Mouse (Mus musculus): Measurements from ENCODE around the gene Ntn1.

The Ntn1 gene

DNA sequence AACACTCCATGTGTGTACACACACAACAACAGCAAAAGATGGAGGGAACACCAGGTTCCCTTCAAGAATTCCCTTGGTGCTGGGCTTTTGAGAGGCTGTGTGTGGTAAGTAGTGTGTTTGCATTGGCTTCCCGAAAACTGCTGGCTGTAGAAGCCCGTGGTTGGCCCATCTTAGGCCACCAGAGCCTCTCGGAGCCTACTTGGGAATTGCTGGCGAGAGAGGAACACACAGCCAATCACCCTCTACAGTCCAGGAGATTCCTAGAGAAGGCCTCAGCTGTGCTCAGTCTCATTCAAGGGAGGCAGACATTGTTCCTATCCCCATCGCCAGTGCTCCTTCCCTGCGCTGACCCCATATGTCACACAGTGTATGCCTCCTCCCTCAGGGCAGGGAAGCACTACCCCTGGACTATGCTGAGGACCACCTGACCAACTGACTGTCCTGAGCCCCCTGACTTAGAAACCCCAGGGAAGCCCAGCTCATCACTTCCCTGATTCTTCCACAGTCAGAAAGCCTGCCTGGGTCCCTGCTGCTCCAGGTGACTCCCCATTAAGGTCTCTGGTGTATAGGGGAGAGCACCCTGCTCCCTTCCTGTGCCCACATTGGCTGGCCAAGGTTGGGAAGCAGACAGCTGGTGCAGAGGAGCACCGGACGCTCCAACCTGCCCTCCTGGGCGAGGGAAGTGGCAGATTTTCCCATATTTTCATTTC is 186.0 kb downstream of the Ntn1 start:
- WGBS, result 78% methylated on average over 9 of the region's 9 CpGs

GRCm38 (mm10) chr11:68213896-68214295 is 186.7 kb downstream of the Ntn1 start:
- 76% methylated on average over 3 of the region's 3 CpGs for WGBS

GRCm38 (mm10) chr11:68211924-68212578 is 188.6 kb downstream of the Ntn1 start:
- WGBS, result 69% methylated on average over 8 of the region's 8 CpGs

DNA sequence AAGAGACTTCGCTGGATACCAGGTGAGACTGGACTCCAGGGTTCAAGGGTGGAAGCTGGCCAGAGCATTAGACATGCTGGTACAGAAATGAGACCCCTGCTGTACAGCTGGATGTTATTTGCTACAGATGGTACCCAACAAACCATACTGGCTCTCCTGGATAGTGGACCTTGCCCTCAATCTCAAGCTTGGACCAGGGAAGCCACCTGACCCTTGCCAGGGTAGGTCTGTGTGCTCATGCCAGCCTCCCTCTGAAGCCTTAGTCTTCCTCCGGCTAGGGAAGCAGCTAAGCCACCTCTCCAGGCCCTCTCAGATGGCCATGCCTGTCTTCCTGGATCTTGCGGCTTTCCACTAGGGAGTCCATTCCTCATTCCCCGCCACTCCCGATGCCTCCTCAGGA is 189.9 kb downstream of the Ntn1 start:
- 98% methylated on average over 5 of the region's 5 CpGs for WGBS

GRCm38 (mm10) chr11:68209506-68209905 is 191.1 kb downstream of the Ntn1 start:
- WGBS, result 89% methylated on average over 4 of the region's 4 CpGs

- 70% methylated on average over 1 of the region's 1 CpGs for WGBS
These were observed 192.0 kb downstream of the Ntn1 start for GRCm38 (mm10) chr11:68208582-68208981.

- 71% methylated on average over 2 of the region's 2 CpGs for WGBS
These were observed 192.6 kb downstream of the Ntn1 start for GRCm38 (mm10) chr11:68208023-68208422.

- 71% methylated on average over 10 of the region's 10 CpGs for WGBS
These were observed 194.9 kb downstream of the Ntn1 start for GRCm38 (mm10) chr11:68205572-68206229.

- WGBS, result 92% methylated on average over 5 of the region's 5 CpGs
These were observed 196.2 kb downstream of the Ntn1 start for GRCm38 (mm10) chr11:68204407-68204806.

DNA sequence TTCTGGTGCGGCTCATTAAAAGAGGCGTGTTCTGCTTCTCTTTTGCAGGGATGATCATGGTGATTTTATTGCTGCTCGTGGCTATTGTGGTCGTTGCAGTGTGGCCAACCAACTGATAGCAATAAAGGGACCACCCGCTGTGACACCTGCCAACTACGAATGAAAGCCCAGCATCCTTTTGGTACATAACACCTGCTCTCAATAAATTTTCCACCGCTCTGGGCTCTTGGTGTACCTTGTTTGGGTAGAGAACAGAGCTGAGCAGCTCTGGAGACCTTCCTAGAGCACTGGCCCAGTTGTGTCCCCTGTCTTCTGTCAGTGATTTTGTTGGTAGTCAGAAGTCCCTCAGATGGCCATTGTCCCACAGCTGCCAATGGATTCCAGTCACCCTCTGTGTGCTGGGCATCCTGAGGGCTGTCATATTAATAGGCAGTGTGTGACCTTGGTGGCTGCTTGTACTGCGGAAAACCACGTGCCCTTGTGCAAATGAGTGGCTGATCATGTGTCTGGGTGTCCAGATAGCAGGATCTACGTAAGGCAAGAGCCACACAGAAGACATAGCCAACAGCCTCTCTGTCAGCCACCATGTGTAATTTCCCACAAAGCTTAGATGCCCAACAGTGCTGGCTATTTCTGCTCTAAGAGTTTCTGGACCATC is 196.8 kb downstream of the Ntn1 start:
- 91% methylated on average over 10 of the region's 10 CpGs for WGBS

- 83% methylated on average over 10 of the region's 10 CpGs for WGBS
These were observed 198.1 kb downstream of the Ntn1 start for GRCm38 (mm10) chr11:68202561-68202960.

GRCm38 (mm10) chr11:68201811-68202459 is 198.7 kb downstream of the Ntn1 start:
- 94% methylated on average over 10 of the region's 10 CpGs for WGBS

DNA sequence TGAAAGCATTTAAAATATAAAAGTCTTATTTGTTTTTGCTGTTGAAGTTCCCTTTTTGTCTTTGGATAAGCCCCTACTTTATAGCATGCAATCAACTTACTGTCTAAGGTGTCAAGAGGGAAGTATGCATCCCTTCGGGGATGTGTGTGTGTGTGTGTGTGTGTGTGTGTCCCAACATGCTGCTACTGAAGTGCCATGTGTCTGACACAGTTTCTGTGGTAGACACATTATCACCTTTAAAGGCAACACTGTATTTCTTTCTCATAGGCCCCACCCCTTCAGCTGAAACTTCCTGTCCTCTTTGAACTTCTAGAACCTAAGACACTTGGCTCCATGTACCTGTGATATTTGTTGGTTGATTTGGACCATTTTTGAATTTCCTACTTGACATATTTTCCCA is 199.6 kb downstream of the Ntn1 start:
- WGBS, result 83% methylated on average over 1 of the region's 1 CpGs

DNA sequence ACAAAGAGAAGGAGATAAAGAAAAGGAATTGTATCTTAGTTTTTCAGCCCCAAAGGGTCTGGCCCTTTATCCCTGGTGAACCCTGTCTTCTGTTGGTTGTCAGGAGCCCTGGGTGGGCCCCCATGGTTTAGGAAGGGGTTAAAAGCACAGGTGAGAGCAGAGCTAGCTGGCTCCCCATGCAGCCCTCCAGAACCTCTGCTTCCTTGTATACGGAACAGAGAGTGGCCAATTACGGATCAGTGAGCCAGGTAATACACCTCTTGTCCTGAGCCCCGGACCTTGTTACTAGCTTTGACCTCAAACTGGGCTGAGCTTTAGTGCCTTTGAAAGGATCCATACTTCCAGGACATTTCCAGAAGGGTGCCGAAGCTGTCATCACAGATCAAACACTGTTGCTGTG is 200.1 kb downstream of the Ntn1 start:
- 98% methylated on average over 4 of the region's 4 CpGs for WGBS

- WGBS, result 59% methylated on average over 10 of the region's 10 CpGs
These were observed 200.7 kb downstream of the Ntn1 start for GRCm38 (mm10) chr11:68199801-68200423.

- 65% methylated on average over 8 of the region's 8 CpGs for WGBS
These were observed 201.5 kb downstream of the Ntn1 start for GRCm38 (mm10) chr11:68199103-68199502.

DNA sequence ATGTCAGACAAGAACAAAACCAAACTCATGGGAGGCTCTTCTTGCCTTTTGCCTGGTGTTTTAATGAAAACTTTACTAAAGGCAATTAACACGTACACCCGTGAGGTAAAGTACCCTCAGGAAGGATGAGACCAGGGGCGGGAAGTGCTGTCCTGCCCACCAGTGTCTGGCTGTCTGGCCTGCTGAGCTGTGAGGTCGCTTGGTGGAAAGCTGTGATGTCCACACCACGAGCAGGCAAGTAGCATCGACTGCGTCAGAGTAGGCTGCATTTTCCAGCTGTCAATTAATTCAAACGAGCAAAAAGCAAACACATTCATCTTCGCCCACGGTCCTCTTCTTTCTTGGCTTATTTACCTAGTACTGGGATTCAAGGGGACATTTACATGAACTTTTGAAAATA is 201.9 kb downstream of the Ntn1 start:
- 73% methylated on average over 10 of the region's 10 CpGs for WGBS

GRCm38 (mm10) chr11:68197471-68197870 is 203.2 kb downstream of the Ntn1 start:
- 96% methylated on average over 11 of the region's 11 CpGs for WGBS

GRCm38 (mm10) chr11:68196566-68196965 is 204.1 kb downstream of the Ntn1 start:
- WGBS, result 79% methylated on average over 6 of the region's 6 CpGs

- WGBS, result 75% methylated on average over 10 of the region's 10 CpGs
These were observed 204.9 kb downstream of the Ntn1 start for GRCm38 (mm10) chr11:68195693-68196176.

DNA sequence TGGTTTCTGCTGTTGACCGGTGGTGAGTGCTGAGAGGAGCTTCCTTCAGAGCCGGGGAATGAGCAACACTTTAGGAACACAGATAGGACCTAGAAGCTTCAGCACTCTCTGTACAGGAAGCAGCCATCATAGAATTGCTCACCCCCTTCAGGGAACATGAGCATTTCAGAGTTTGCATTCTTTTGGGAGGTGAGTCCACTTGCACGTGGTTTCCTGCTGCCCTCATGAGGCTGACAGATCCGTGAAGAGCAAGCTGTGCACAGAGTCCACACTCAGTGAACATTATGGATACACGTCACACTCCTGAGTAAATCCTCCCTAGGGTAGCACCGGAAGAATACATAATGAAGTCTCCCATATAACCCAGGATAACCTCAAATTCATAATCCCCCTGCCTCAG is 205.5 kb downstream of the Ntn1 start:
- WGBS, result 70% methylated on average over 6 of the region's 6 CpGs
